Mouse (Mus musculus): ENCODE data around the gene Fam170b. TPM values are rescaled to one million over a fixed set of nuclear protein-coding genes. Genes with fewer than 3 reads are reported as not detected.

Fam170b gene
- polyA plus RNA-seq, 1 experiment from 2014 or later = not detected

- no peak for ATAC-seq
- Histone ChIP-seq H3K27me3 (replicated peaks; ENCODE audit: control insufficient read depth, insufficient read depth, low read length) (no peaks in the 10 kb centered on the region), H3K9me3 (ENCODE audit: control insufficient read depth) (no peaks in the 10 kb centered on the region)
These were observed 2.4 kb downstream of the Fam170b start for GRCm38 (mm10) chr14:32836191-32836590.

GRCm38 (mm10) chr14:32842052-32842451 is 8.3 kb downstream of the Fam170b start:
- no peak overlapping the region for H3K27ac ChIP-seq (ENCODE audit: low read depth, low read length)
- ATAC-seq = no peak
- H3K36me3 ChIP-seq (ENCODE audit: control insufficient read depth, insufficient read depth) = no peaks in the 10 kb centered on the region
- H3K4me2 ChIP-seq (replicated peaks; ENCODE audit: low read depth) = no peak overlapping the region
- TF ChIP-seq CTCF (IDR thresholded peaks at IDR 0.05; ENCODE audit: low read depth) = no peak
- no peaks in the 10 kb centered on the region for H3K4me1 ChIP-seq (replicated peaks; ENCODE audit: control insufficient read depth, insufficient read depth, low read length)
- H3K9me3 ChIP-seq (ENCODE audit: control insufficient read depth) = no peaks in the 10 kb centered on the region
- no peak overlapping the region for H3K9ac ChIP-seq (ENCODE audit: low read depth, low read length)
- no peaks in the 10 kb centered on the region for H3K27me3 ChIP-seq (replicated peaks; ENCODE audit: control insufficient read depth, insufficient read depth, low read length)
- H3K4me3 ChIP-seq (ENCODE audit: low read depth, low read length) = no peak overlapping the region

More at GRCm38 (mm10) chr14:32836191-32836590, 2.4 kb downstream of the Fam170b start:
- Histone ChIP-seq H3K9ac (ENCODE audit: low read depth, low read length) (no peak overlapping the region), H3K36me3 (ENCODE audit: control insufficient read depth, insufficient read depth) (no peaks in the 10 kb centered on the region), H3K4me3 (ENCODE audit: low read depth, low read length) (no peak overlapping the region), H3K4me2 (replicated peaks; ENCODE audit: low read depth) (no peak overlapping the region), H3K4me1 (replicated peaks; ENCODE audit: control insufficient read depth, insufficient read depth, low read length) (no peaks in the 10 kb centered on the region), H3K27ac (ENCODE audit: low read depth, low read length) (no peak overlapping the region)
- WGBS = 94% methylated on average over 10 of the region's 11 CpGs
- TF ChIP-seq CTCF (IDR thresholded peaks at IDR 0.05; ENCODE audit: low read depth) = no peak

- no peak overlapping the region for H3K4me3 ChIP-seq (ENCODE audit: low read depth, low read length)
- TF ChIP-seq CTCF (IDR thresholded peaks at IDR 0.05; ENCODE audit: low read depth) = no peak
These were observed 20.3 kb downstream of the Fam170b start for GRCm38 (mm10) chr14:32854059-32854458.

GRCm38 (mm10) chr14:32856246-32856645 is 22.5 kb downstream of the Fam170b start:
- no peak for ATAC-seq
- no peak overlapping the region for H3K27ac ChIP-seq (ENCODE audit: low read depth, low read length)
- peaks cover 4% of the 10 kb centered on the region; the same call in 1 of the 2 replicates for H3K27me3 ChIP-seq (replicated peaks; ENCODE audit: control insufficient read depth, insufficient read depth, low read length)
- H3K9me3 ChIP-seq (ENCODE audit: control insufficient read depth) = no peaks in the 10 kb centered on the region
- peak overlapping the region; percentile 49 for H3K4me3 ChIP-seq (ENCODE audit: low read depth, low read length)
- H3K4me2 ChIP-seq (replicated peaks; ENCODE audit: low read depth) = peak overlapping the region; percentile 72
- H3K36me3 ChIP-seq (ENCODE audit: control insufficient read depth, insufficient read depth) = no peaks in the 10 kb centered on the region
- TF ChIP-seq CTCF (IDR thresholded peaks at IDR 0.05; ENCODE audit: low read depth) = no peak
- 34% methylated on average over 5 of the region's 5 CpGs for WGBS
- no peak overlapping the region for H3K9ac ChIP-seq (ENCODE audit: low read depth, low read length)
- H3K4me1 ChIP-seq (replicated peaks; ENCODE audit: control insufficient read depth, insufficient read depth, low read length) = no peaks in the 10 kb centered on the region

More at GRCm38 (mm10) chr14:32854059-32854458, 20.3 kb downstream of the Fam170b start:
- H3K27me3 ChIP-seq (replicated peaks; ENCODE audit: control insufficient read depth, insufficient read depth, low read length) = peaks cover 4% of the 10 kb centered on the region; the same call in 1 of the 2 replicates
- 84% methylated on average over 4 of the region's 4 CpGs for WGBS
- no peaks in the 10 kb centered on the region for H3K36me3 ChIP-seq (ENCODE audit: control insufficient read depth, insufficient read depth)
- no peak overlapping the region for H3K9ac ChIP-seq (ENCODE audit: low read depth, low read length)
- H3K4me2 ChIP-seq (replicated peaks; ENCODE audit: low read depth) = no peak overlapping the region
- no peaks in the 10 kb centered on the region for H3K4me1 ChIP-seq (replicated peaks; ENCODE audit: control insufficient read depth, insufficient read depth, low read length)
- H3K27ac ChIP-seq (ENCODE audit: low read depth, low read length) = no peak overlapping the region
- no peak for ATAC-seq
- H3K9me3 ChIP-seq (ENCODE audit: control insufficient read depth) = no peaks in the 10 kb centered on the region

GRCm38 (mm10) chr14:32856681-32857328 is 23.0 kb downstream of the Fam170b start, which contains the start of gene Vstm4:
Gene Vstm4, plus strand, starts transcription at chr14:32856756.
- Histone ChIP-seq H3K4me1 (replicated peaks; ENCODE audit: control insufficient read depth, insufficient read depth, low read length) (no peaks in the 10 kb centered on the region), H3K27me3 (replicated peaks; ENCODE audit: control insufficient read depth, insufficient read depth, low read length) (peaks cover 4% of the 10 kb centered on the region; the same call in 1 of the 2 replicates), H3K9me3 (ENCODE audit: control insufficient read depth) (no peaks in the 10 kb centered on the region), H3K4me2 (replicated peaks; ENCODE audit: low read depth) (peak within 1 kb of the TSS; percentile 72), H3K9ac (ENCODE audit: low read depth, low read length) (peak within 1 kb of the TSS; percentile 76), H3K27ac (ENCODE audit: low read depth, low read length) (peak within 1 kb of the TSS; percentile 66), H3K36me3 (ENCODE audit: control insufficient read depth, insufficient read depth) (no peaks in the 10 kb centered on the region), H3K4me3 (ENCODE audit: low read depth, low read length) (peak within 1 kb of the TSS; percentile 49)
- no peak for TF ChIP-seq CTCF (IDR thresholded peaks at IDR 0.05; ENCODE audit: low read depth)
- under 1% methylated on average over 62 of the region's 68 CpGs for WGBS
- peak; percentile 47 for ATAC-seq

GRCm38 (mm10) chr14:32858361-32858760 is 24.6 kb downstream of the Fam170b start:
- Histone ChIP-seq H3K36me3 (ENCODE audit: control insufficient read depth, insufficient read depth) (no peaks in the 10 kb centered on the region), H3K4me1 (replicated peaks; ENCODE audit: control insufficient read depth, insufficient read depth, low read length) (no peaks in the 10 kb centered on the region), H3K4me2 (replicated peaks; ENCODE audit: low read depth) (peak overlapping the region; percentile 6; the same call in 1 of the 2 replicates), H3K9ac (ENCODE audit: low read depth, low read length) (no peak overlapping the region), H3K4me3 (ENCODE audit: low read depth, low read length) (no peak overlapping the region), H3K27ac (ENCODE audit: low read depth, low read length) (no peak overlapping the region), H3K9me3 (ENCODE audit: control insufficient read depth) (no peaks in the 10 kb centered on the region), H3K27me3 (replicated peaks; ENCODE audit: control insufficient read depth, insufficient read depth, low read length) (peaks cover 4% of the 10 kb centered on the region; the same call in 1 of the 2 replicates)
- WGBS = 89% methylated on average over 10 of the region's 10 CpGs
- no peak for ATAC-seq
- no peak for TF ChIP-seq CTCF (IDR thresholded peaks at IDR 0.05; ENCODE audit: low read depth)

Measured in intestine, postnatal 0 days (tissue).